Mouse (Mus musculus): ENCODE measurements around the gene Pold3.

Pold3 gene

GRCm38 (mm10) chr7:100121376-100121789 lies at the start of gene Pold3:
TSS of gene Pold3 (minus strand) at chr7:100121565.
- DNase-seq = peak; percentile 99

- DNase-seq = no peak
Observed at GRCm38 (mm10) chr7:100170756-100171155, 49.4 kb upstream of the Pold3 start.

GRCm38 (mm10) chr7:100168654-100169053 lies 47.3 kb upstream of the Pold3 start:
- no peak for DNase-seq

GRCm38 (mm10) chr7:100163506-100163905 lies 42.1 kb upstream of the Pold3 start:
- no peak for DNase-seq

GRCm38 (mm10) chr7:100160006-100160405 lies 38.6 kb upstream of the Pold3 start:
- DNase-seq = peak; percentile 7

DNA sequence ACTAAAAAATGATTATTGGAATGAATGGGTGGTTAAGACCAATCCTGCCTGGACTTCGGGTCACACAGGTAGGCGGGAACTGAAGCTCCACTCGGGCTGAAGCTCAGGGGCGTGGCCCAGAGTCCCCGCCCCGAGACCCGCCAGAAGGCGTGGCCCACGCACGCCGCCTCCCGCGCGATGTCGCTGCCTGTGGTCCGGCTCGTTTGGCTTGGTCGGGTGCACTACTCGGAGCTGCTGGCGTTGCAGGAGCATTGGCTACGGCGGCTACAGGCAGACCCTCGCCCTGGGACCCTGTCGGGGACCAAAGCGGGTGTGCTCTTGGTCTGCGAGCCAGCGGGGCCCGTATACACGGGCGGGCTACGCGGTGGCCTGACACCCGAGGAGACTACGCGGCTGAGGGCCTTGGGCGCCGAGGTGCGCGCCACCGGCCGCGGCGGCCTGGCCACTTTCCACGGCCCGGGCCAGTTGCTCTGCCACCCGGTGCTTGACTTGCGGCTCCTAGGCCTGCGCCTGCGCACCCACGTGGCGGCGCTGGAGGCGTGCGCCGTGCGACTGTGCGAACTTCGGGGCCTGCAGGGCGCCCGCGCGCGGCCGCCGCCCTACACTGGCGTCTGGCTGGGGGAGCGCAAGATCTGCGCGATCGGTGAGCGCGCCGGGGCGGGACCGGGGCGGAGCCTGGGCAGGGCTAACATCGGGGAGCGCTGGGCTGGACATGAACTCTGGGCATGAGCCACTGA lies 37.9 kb upstream of the Pold3 start, which contains the start of gene Lipt2:
Lipt2 (plus strand) TSS at position 173 of the 737 bp plus-strand sequence.
- DNase-seq = peak; percentile 95

DNA sequence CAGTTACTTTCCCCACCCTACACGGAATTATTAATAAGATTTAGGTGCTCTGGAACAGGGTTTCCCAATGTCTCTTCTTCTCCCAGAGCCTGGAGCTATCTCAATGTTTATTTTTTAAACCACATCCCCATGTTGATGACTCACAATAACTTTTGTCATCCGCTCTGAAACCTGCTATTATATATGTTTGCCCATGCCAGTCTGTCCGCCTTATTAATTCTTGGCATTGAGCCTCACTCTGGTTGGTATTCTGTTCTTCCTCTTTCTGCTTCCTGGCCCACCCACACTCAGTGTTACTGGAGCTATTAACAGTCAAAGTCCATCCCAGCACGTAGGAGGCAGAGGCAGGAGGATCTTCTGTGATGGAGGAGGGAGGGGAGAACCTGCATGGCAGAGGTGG lies 36.3 kb upstream of the Pold3 start:
- peak; percentile 56 for DNase-seq

DNA sequence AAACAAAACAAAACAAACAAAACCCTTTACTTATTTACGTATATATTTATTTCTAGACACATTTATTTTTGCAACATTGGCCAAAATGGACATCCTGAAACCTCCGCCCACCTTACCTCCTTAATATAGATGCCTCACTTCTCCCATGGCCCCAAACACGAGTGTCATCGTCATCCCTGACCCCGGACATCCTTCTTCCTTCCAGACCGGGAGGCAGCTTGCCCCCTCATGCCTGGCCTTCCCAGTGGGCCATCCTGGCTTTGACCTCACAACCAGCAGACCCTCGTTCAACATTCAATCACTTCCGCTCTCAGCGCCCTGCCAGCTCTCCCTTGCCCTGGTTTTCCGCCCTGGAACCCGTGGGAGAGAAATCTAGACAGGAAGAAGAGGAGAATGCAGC lies 29.3 kb upstream of the Pold3 start:
- no peak for DNase-seq

DNA sequence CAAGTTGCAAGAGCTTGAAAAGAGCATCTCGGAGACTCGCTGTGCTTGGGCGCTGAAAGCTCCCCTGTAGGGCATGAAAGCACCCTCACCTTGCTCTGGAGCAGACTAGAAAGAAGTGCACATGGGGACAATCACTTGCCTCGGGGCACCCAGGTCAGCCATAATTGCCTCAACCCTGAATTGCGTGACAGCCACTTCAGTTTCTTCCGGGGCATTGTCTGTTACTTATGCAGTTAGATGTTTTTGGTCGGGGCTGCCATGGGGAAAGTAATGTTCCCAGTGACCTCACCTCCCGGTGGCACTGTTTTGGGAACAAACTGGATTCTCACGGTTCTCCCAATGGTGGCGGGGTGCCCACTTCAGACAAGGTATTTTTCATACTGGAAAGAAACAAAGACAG lies 28.7 kb upstream of the Pold3 start:
- DNase-seq = no peak

GRCm38 (mm10) chr7:100148586-100148985 lies 27.2 kb upstream of the Pold3 start:
- no peak for DNase-seq

DNA sequence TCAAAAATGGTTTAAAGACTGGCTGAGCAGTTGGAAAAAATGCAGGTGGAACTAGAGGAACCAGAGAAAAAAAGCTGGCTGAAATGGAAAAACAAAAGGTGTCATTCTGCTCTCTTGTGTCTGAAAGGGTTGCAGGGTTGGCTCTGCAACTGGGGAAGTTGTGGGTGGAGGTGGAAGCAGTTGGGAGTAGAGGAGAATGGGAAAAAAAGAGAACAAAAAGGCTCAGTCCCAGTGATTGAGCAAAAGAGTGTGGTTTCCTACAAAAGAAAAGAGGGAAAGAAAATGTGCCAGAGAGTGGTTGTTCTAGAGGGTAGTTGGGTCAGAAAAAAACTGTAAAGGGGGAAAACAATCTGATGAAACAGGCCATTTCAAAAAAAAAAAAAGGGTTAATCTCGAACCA lies 19.2 kb upstream of the Pold3 start:
- no peak for DNase-seq

DNA sequence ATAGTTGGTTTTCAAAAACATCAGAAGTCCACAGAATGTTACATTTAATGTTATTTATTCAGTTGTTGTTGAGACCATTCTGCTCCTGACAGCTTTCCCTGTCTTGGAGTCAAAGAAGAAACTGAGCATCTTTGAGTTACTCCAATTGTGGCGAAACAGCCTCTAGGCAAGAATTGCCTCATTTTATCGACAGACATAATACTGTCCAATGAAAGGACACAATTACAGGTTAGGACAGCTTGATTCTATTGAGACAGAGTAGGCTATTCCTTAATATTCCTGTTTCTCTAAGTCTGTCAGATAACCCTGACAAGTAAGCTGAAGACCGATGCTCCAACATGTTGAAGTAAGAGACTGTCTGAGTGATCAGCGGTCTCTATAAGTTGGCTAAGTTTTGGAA lies 16.7 kb upstream of the Pold3 start:
- DNase-seq = no peak

GRCm38 (mm10) chr7:100137038-100137437 lies 15.7 kb upstream of the Pold3 start:
- DNase-seq = peak; percentile 22

DNA sequence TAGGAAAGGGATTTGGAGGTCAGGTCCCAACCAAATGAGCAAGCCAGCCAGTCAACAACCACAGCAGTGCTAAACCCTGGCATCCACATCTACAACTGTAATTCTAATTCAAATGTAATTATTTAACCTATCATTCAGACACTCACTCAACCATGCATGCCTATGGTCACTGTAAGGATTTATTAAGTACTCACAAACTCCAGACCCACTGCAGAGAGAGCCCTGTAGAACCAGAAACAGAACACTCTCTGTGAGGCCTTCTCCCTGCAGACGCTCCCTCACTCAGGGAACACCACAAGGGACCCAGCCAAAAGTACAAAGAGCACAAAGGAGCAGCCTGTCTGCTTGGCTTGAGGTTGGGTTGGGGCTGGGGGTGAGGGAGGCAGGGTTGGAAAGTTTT lies 11.0 kb upstream of the Pold3 start:
- DNase-seq = no peak

DNA sequence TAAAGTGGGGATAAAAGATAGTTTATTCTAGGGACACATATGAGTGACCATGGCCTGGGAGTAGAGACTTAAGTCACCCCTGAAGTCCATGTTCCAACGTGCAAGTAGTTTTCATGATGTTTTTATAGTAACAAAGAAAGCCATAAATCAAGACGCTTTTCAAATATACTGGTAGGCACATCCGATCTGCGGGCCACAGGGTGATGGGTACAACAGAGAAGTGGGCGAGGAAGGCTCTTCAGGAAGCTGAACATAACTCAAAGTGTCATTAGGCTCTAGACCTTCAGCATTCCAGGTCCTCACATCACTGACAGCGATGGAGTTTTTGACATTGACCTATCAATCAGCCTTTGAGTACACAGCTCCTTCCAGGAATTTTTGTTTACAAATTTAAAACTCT lies 9.2 kb upstream of the Pold3 start:
- DNase-seq = no peak

GRCm38 (mm10) chr7:100128262-100129041 lies 7.1 kb upstream of the Pold3 start:
- DNase-seq = no peak

DNA sequence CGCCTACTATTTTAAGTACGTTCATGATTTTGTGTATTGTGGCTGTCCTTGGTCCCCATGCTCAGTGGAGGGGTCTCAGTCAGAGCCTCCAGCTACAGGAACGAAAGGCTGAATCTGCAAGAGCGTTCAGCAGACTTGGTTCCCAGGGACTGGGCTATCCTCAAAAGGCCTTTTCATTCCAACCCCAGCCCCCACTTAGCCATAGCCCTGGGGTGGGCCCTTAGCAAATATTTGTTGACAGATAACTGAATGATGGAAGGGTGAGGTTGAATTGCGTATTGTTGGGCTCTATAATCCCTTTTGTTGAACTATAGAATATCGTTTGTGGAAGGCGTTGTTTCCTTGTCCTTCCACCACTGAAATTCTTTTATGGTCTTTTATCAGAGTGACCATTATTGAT lies 5.1 kb upstream of the Pold3 start:
- no peak for DNase-seq

GRCm38 (mm10) chr7:100125166-100125565 lies 3.8 kb upstream of the Pold3 start:
- peak; percentile 5 for DNase-seq

GRCm38 (mm10) chr7:100124211-100124610 lies 2.8 kb upstream of the Pold3 start:
- peak; percentile 77 for DNase-seq

DNA sequence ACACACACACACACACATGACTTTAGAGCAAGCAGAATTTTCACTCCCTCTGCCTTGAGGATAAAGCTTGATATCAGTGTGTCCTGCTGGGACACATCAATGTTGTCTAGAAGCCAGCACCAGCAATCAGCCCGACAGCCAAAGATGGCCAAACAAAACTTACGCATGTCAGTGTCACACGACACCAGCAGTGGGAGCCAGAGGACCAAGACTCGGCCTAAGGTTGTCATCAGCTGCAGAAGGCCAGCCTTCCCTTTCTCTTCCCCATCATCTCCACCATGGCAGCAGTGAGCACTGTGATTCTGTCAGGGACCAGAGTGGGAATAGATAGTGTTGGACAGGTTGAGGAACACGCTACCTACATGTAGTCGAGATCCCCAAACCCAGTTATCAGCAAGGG lies 2.1 kb upstream of the Pold3 start:
- peak; percentile 56 for DNase-seq

DNA sequence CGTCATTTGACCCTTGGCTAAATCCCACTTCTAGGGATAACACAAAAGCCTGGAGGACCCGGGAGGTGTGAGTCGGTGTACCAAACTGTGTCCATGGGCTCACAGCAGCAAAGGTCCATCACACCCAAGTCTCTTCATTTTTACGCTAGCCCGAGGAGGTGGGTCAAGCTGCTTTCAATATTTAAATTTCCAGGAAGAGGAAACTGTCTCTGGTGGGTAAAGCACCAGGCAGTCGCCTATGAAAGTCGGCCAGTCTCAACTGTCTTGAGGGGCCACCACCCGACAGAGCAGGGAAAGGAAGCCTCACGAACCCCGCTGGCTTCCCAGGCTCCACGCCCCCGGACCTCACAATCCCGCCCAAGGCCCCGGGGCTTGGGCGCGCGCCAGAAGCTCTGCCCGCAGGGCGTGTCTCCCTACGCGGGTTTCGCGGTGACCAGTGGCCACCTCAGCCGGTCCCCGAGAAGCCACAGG lies 539 bp downstream of the Pold3 start:
- DNase-seq = peak; percentile 40

GRCm38 (mm10) chr7:100114279-100114678 lies 7.1 kb downstream of the Pold3 start:
- no peak for DNase-seq

DNA sequence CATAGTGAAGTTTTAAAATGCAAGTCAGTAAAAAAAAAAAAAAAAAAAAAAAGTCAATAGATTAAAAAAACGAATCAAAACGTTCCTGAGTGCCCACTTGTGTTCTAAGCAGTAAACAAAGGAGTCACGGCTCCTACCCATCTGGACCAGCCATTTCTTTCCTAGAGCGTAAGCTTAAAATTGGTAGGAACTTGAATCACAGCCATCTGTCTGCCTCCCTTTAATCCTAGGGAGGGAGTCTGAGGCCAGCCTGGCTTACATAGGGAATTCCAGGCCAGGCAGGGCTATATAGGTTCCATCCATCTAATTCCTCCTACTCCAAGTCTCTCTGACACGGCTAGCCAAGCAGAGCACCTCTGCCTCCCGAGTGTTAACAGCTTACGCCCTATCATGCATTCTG lies 7.5 kb downstream of the Pold3 start:
- DNase-seq = no peak

- no peak for DNase-seq
Observed at GRCm38 (mm10) chr7:100111506-100111905, 9.9 kb downstream of the Pold3 start.

Data from lung, postnatal 36 days (tissue).